Mouse (Mus musculus) brain, embryonic 14.5 days (tissue): ENCODE data around the gene Primpol.

Source experiments
- CTCF ChIP-seq: fragments of 200-500 bp; IDR thresholded peaks from 2 replicates; pipeline ENCODE4 v1.5.1; 2012; ENCODE audit warnings: inconsistent platforms, mild to moderate bottlenecking, moderate library complexity, borderline replicate concordance; ENCODE audit not compliant: insufficient read depth, insufficient read length; ENCODE audit errors: extremely low read depth
- POLR2A ChIP-seq: fragments of 200-500 bp; IDR thresholded peaks from 2 replicates; pipeline ENCODE4 v1.6.1; 2012; ENCODE audit warnings: mild to moderate bottlenecking, inconsistent platforms, borderline replicate concordance; ENCODE audit not compliant: poor library complexity, insufficient read depth, insufficient read length, severe bottlenecking; ENCODE audit errors: extremely low read depth

DNA sequence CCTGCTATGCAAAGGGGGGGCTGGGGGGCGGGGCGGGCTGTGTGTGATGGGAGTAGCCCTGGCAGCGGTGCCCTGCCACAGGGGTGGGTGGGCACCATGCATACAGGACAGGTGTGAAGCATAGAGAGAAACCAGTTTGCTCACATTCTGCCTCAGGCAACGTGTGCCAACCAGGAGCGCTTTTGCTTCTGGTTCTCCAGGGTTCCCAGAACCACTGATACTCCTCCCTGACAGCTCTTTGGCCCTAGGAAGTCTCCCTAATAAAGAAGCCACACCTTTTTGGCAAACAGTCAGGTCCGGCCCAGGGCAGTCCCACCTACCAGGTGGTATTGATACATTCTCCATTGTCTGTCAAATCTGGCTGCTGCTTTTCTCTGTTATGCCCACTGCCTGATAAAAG is 73.3 kb downstream of the Primpol start:
- TF ChIP-seq CTCF (no peak), POLR2A (no peak)
